Mouse (Mus musculus) bone marrow macrophage, adult 2 months (primary cell): Measurements from ENCODE around the gene Acot7. TPM values are rescaled to one million over a fixed set of nuclear protein-coding genes. Genes with fewer than 3 reads are reported as not detected.

Experiments
- H3K27ac ChIP-seq: 2 replicates; pipeline ENCODE4 v1.5.1; 2012; ENCODE audit warnings: low read depth, low read length; ENCODE audit not compliant: insufficient read depth
- H3K4me1 ChIP-seq: 2 replicates; pipeline ENCODE4 v1.6.1; 2012; ENCODE audit warnings: low read length; ENCODE audit not compliant: control insufficient read depth, insufficient read depth
- H3K4me3 ChIP-seq: 2 replicates; pipeline ENCODE4 v1.5.1; 2012; ENCODE audit warnings: mild to moderate bottlenecking, low read length, moderate library complexity; ENCODE audit not compliant: insufficient read depth
- CTCF ChIP-seq: IDR thresholded peaks from 2 replicates; pipeline ENCODE4 v1.5.1; 2012; ENCODE audit warnings: low read depth, mild to moderate bottlenecking, low read length, moderate library complexity
- POLR2A ChIP-seq: IDR thresholded peaks from 2 replicates; pipeline ENCODE4 v1.6.1; 2012; ENCODE audit warnings: mild to moderate bottlenecking, low read depth, low read length, borderline replicate concordance
- polyA plus RNA-seq: library from polyadenylated mRNA; stranded (reverse); fragments of >200 nt; gene quantifications from 2 replicates; pipeline ENCODE4 v1.2.4, GENCODE M21; 2012; ENCODE audit not compliant: missing spikeins, insufficient read depth, insufficient read length

The Acot7 gene
- polyA plus RNA-seq, 1 experiment = 46.2 TPM

GRCm38 (mm10) chr4:152243241-152243891, 65.4 kb downstream of the Acot7 start:
- Histone ChIP-seq H3K4me3 (no peak overlapping the region), H3K4me1 (peaks cover 8% of the 10 kb centered on the region), H3K27ac (no peak overlapping the region)
- TF ChIP-seq CTCF = no peak
- no peak for TF ChIP-seq POLR2A

- TF ChIP-seq POLR2A = no peak
- no peak for TF ChIP-seq CTCF
- H3K27ac ChIP-seq = no peak overlapping the region
- H3K4me1 ChIP-seq = peaks cover 2% of the 10 kb centered on the region
- H3K4me3 ChIP-seq = no peak overlapping the region
These were observed 66.0 kb downstream of the Acot7 start for GRCm38 (mm10) chr4:152243969-152244368.

DNA sequence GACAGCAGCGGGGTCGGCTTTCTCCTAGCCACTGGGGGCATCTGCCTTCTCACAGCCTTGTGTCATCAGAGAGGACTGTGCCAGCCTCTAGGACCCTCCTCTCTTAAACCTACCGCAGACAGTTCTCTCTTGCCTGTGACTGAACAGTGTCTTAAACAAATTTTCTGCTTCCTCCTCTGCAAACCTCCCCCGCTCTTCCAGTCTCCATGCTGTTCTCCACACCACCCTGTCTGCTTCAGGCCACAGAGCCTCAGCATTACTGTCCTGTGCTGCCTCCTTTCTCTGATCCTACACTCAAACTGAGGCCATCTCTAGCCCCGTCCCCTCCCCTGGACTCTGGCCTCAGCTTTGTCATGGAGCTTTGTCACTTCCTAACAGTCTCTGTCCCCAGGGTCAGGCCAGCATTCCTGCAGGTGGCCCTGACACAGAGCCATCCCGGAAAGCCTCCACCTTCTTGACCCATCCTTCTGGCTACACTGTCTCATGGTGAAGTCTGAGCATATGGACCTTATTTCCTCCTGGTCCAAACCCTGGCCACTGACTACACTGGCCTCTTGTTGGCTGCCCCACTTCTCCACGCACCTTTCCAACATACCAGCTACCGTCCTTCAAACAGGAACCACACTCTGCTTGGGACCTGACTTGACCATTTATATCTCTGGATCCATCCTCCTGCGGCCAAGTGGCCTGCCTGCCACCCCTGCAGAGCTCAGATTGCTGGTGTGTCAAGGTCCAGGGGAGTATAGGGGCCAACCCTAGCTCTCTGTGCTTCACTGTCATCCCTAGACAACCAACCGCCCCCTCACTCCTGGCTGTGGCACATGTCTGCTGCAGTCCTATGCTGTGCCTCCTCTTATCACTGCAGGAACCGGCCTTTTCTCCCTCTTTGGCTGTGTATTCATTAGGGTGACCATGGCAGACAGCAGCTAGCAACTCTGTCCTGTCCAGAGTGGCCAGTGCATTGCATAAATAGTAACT, 66.9 kb downstream of the Acot7 start:
- Histone ChIP-seq H3K27ac (no peak overlapping the region), H3K4me1 (no peaks in the 10 kb centered on the region; the same call in 1 of the 2 replicates), H3K4me3 (no peak overlapping the region)
- TF ChIP-seq CTCF (no peak), POLR2A (no peak)

DNA sequence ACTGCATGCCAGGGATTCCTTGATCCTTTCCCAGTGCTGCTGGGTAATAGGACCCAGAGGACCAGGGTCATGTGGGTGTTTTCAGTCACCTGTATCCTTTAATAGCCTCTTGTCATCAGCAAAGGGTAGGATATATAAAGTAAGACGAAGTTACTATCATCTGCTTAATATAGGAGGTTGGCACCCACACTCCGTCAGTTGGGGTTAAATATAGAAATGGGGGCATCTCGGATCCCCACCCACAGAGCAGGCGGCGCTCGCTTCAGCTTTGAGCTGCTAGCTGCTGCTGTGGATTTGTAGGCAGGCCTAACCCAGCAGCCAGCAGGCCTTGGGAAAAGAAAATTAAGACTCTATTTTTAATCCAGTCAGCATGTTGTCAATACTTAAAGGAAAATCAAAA, 68.1 kb downstream of the Acot7 start:
- no peak overlapping the region for H3K4me3 ChIP-seq
- no peaks in the 10 kb centered on the region; the same call in 1 of the 2 replicates for H3K4me1 ChIP-seq
- no peak overlapping the region for H3K27ac ChIP-seq
- no peak for TF ChIP-seq POLR2A
- TF ChIP-seq CTCF = no peak

GRCm38 (mm10) chr4:152247195-152247594, 69.3 kb downstream of the Acot7 start:
- Histone ChIP-seq H3K27ac (no peak overlapping the region), H3K4me1 (no peaks in the 10 kb centered on the region; the same call in 1 of the 2 replicates)

GRCm38 (mm10) chr4:152250615-152251014, 72.7 kb downstream of the Acot7 start:
- Histone ChIP-seq H3K27ac (no peak overlapping the region), H3K4me1 (no peaks in the 10 kb centered on the region; the same call in 1 of the 2 replicates), H3K4me3 (no peak overlapping the region)
- TF ChIP-seq POLR2A (no peak), CTCF (no peak)

More at GRCm38 (mm10) chr4:152247195-152247594, 69.3 kb downstream of the Acot7 start:
- no peak overlapping the region for H3K4me3 ChIP-seq
- TF ChIP-seq CTCF (no peak), POLR2A (no peak)

GRCm38 (mm10) chr4:152253183-152253759, 75.3 kb downstream of the Acot7 start:
- TF ChIP-seq POLR2A = no peak
- no peak for TF ChIP-seq CTCF
- Histone ChIP-seq H3K4me3 (no peak overlapping the region), H3K27ac (no peak overlapping the region), H3K4me1 (no peaks in the 10 kb centered on the region)

- Histone ChIP-seq H3K4me1 (peaks cover 14% of the 10 kb centered on the region), H3K27ac (no peak overlapping the region), H3K4me3 (no peak overlapping the region)
- TF ChIP-seq CTCF (no peak), POLR2A (no peak)
These were observed 79.1 kb downstream of the Acot7 start for GRCm38 (mm10) chr4:152257070-152257469.

DNA sequence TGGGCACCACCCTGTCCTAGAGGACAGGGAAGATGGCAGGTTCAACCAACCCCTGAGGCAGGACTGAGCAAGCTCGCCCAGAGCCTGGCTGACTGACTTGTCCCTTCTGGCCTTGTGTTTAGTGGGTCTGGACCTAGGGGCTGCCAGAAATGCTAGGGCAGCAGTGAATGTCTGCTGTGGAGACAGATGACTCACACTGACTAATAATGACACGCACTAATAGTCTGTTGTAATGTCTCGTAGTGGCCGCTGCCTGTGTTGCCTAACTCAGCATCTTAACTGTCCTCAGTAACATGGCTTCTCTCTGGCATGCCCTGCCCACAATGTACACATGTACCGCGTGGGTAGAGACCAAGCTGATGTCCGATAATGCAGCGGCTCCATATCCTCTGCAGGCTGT, 82.5 kb downstream of the Acot7 start:
- Histone ChIP-seq H3K4me3 (no peak overlapping the region), H3K27ac (no peak overlapping the region), H3K4me1 (peaks cover 18% of the 10 kb centered on the region)
- no peak for TF ChIP-seq CTCF
- no peak for TF ChIP-seq POLR2A
